Mouse (Mus musculus) layer of hippocampus, postnatal 10 days (tissue): Measurements from ENCODE around the gene Flt1. TPM values are rescaled to one million over a fixed set of nuclear protein-coding genes. Genes with fewer than 3 reads are reported as not detected.
"Not testable (repeated sequence)": the region's sequence is repeated elsewhere in the genome, so short reads cannot be mapped to it uniquely, and the experiment has no call there.

Experiments
- DNase-seq, 2 experiments: peaks; one replicate each; pipeline ENCODE4 v3.0.0; 2021; ENCODE audit warnings: low spot score in 2 of 2
- total RNA-seq, 2 experiments: library from RNA; stranded (reverse); gene quantifications; 2 replicates each; pipeline ENCODE4 v1.2.3; 2021

Gene Flt1
- total RNA-seq, 2 experiments from 2014 or later, result 27.0 to 29.0 TPM

GRCm38 (mm10) chr5:147563511-147564139 lies 162.2 kb downstream of the Flt1 start:
- DNase-seq, result no peak

GRCm38 (mm10) chr5:147557641-147558040 lies 168.2 kb downstream of the Flt1 start:
- DNase-seq, result not testable (repeated sequence)

GRCm38 (mm10) chr5:147551879-147552627 lies 173.8 kb downstream of the Flt1 start:
- DNase-seq, result no peak

GRCm38 (mm10) chr5:147549016-147549755 lies 176.6 kb downstream of the Flt1 start:
- no peak for DNase-seq

GRCm38 (mm10) chr5:147545731-147546241 lies 180.0 kb downstream of the Flt1 start:
- no peak for DNase-seq

GRCm38 (mm10) chr5:147542291-147542690 lies 183.5 kb downstream of the Flt1 start:
- no peak for DNase-seq

- no peak for DNase-seq
Observed at GRCm38 (mm10) chr5:147539815-147540214, 186.0 kb downstream of the Flt1 start.

- DNase-seq, result no peak
Observed at GRCm38 (mm10) chr5:147539409-147539808, 186.4 kb downstream of the Flt1 start.

- DNase-seq, result no peak
Observed at GRCm38 (mm10) chr5:147532031-147532430, 193.8 kb downstream of the Flt1 start.

- DNase-seq, result no peak
Observed at GRCm38 (mm10) chr5:147527788-147528187, 198.0 kb downstream of the Flt1 start.

GRCm38 (mm10) chr5:147527006-147527405 lies 198.8 kb downstream of the Flt1 start:
- no peak for DNase-seq

Other genes starting within 250 kb of the Flt1 start
- gene Pomp, start 134.4 kb upstream of the Flt1 start, total RNA-seq, result 100 to 1,000 TPM; 151 to 173 TPM
- 1 to 10 TPM; 6.6 to 6.8 TPM for gene Slc46a3, start 168.8 kb upstream of the Flt1 start, total RNA-seq
- 10 to 100 TPM; 35.3 to 40.3 TPM for gene Mtus2, start 231.3 kb upstream of the Flt1 start, total RNA-seq